ENCODE assay signal across 8 mouse cellular contexts in the genomic region with DNA sequence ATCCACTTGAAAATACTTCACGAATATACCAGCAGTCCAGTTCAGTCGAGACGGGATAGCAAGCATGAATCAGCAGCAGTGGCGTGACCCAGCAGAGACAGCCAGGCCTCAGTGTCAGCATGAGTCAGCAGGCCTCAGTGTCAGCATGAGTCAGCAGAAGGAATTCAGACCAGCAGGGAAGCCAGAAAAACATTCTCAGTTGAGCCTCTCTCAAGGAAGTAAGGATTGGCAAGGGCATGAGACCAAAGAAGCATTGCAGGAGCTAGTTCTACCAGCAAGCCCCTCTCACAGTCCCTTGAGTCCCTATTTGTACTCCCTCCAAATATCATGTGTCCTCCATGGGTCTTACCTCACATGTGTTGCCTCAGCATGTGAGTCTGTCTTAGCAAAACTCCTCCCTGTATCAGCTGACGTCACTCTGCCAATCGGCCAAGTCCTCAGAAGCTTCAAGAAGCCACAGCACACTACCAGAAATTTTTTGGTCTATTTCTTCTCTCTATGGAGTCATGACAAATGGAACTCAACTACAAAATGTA. TPM values are rescaled to one million over a fixed set of nuclear protein-coding genes. Genes with fewer than 3 reads are reported as not detected.
DNase-seq lines count a peak whose midpoint lies in the region; ATAC-seq lines count a peak whose summit lies in the region.

No protein-coding gene starts in this region.

- H3K4me3 ChIP-seq in heart, embryonic 12.5 days, result no peak overlapping the region
- no peak overlapping the region for H3K4me3 ChIP-seq in embryonic facial prominence, embryonic 10.5 days
- H3K4me3 ChIP-seq in megakaryocyte, embryonic 14.5 days (replicated peaks), result peak overlapping the region; percentile 85
- no peak overlapping the region for H3K4me3 ChIP-seq in intestine, embryonic 15.5 days (replicated peaks)

- H3K36me3 ChIP-seq in heart, embryonic 12.5 days, result no peaks in the 10 kb centered on the region
- no peaks in the 10 kb centered on the region for H3K36me3 ChIP-seq in embryonic facial prominence, embryonic 10.5 days (replicated peaks)
- H3K36me3 ChIP-seq in megakaryocyte, embryonic 14.5 days (replicated peaks; ENCODE audit: low read length), result peaks cover 19% of the 10 kb centered on the region
- no peaks in the 10 kb centered on the region for H3K36me3 ChIP-seq in intestine, embryonic 15.5 days

- 50% methylated on average over 6 of the region's 6 CpGs for WGBS in heart, embryonic 12.5 days
- 77% methylated on average over 6 of the region's 6 CpGs for WGBS in embryonic facial prominence, embryonic 10.5 days
- 56% methylated on average over 6 of the region's 6 CpGs for WGBS in intestine, embryonic 15.5 days

- no peaks in the 10 kb centered on the region for H3K9me3 ChIP-seq in heart, embryonic 12.5 days (replicated peaks)
- no peaks in the 10 kb centered on the region for H3K9me3 ChIP-seq in embryonic facial prominence, embryonic 10.5 days
- H3K9me3 ChIP-seq in megakaryocyte, embryonic 14.5 days, result peaks cover 18% of the 10 kb centered on the region
- no peaks in the 10 kb centered on the region for H3K9me3 ChIP-seq in intestine, embryonic 15.5 days

- no peak overlapping the region for H3K4me2 ChIP-seq in heart, embryonic 12.5 days
- H3K4me2 ChIP-seq in intestine, embryonic 15.5 days (replicated peaks), result no peak overlapping the region

- ATAC-seq in heart, embryonic 12.5 days (ENCODE audit: insufficient number of reproducible peaks, low FRiP score), result peak; percentile 53; the same call in 1 of the 2 replicates
- no peak for ATAC-seq in intestine, embryonic 15.5 days

- intact Hi-C loops in heart, postnatal 14 days (cut with DNase I), result no loop called here

- H3K4me1 ChIP-seq in heart, embryonic 12.5 days (replicated peaks), result no peaks in the 10 kb centered on the region; the same call in 1 of the 2 replicates
- peaks cover 9% of the 10 kb centered on the region for H3K4me1 ChIP-seq in embryonic facial prominence, embryonic 10.5 days
- H3K4me1 ChIP-seq in megakaryocyte, embryonic 14.5 days, result peaks cover 58% of the 10 kb centered on the region
- H3K4me1 ChIP-seq in intestine, embryonic 15.5 days (replicated peaks), result no peaks in the 10 kb centered on the region

- no peak overlapping the region for H3K9ac ChIP-seq in heart, embryonic 12.5 days
- H3K9ac ChIP-seq in intestine, embryonic 15.5 days, result no peak overlapping the region

- no peaks in the 10 kb centered on the region for H3K27me3 ChIP-seq in heart, embryonic 12.5 days (replicated peaks)
- no peaks in the 10 kb centered on the region for H3K27me3 ChIP-seq in embryonic facial prominence, embryonic 10.5 days (replicated peaks; ENCODE audit: low read depth, poor library complexity, severe bottlenecking)
- H3K27me3 ChIP-seq in megakaryocyte, embryonic 14.5 days (replicated peaks), result no peaks in the 10 kb centered on the region
- no peaks in the 10 kb centered on the region for H3K27me3 ChIP-seq in intestine, embryonic 15.5 days (replicated peaks)

- H3K27ac ChIP-seq in heart, embryonic 12.5 days (ENCODE audit: poor library complexity, severe bottlenecking), result no peak overlapping the region
- H3K27ac ChIP-seq in embryonic facial prominence, embryonic 10.5 days (replicated peaks), result no peak overlapping the region
- H3K27ac ChIP-seq in intestine, embryonic 15.5 days, result no peak overlapping the region

- no peak for DNase-seq in heart, postnatal 14 days
- peak; percentile 65 for DNase-seq in MN1 (ENCODE audit: low spot score)
- DNase-seq in embryonic facial prominence, embryonic 10.5 days (ENCODE audit: low spot score), result peak; percentile 36
- DNase-seq in testis, postnatal 14 days (ENCODE audit: low spot score), result no peak
- no peak for DNase-seq in left cerebral cortex, adult 8-10 months (ENCODE audit: low spot score in 2 of 2)

RNA-seq across cellular contexts. Expression of a gene that starts 27.3 kb away (rescaled TPM):
- 14.0 and 16.0 TPM in 2 replicates for polyA plus RNA-seq in heart, embryonic 12.5 days (2016; fragmentation: Nextera tagmentation; extraction: Ambion mirVana)
- total RNA-seq in heart, postnatal 14 days (2021), result 10 to 100 TPM; 11.7 to 13.0 TPM
- 13.5 and 14.6 TPM in 2 replicates for polyA plus RNA-seq in embryonic facial prominence, embryonic 10.5 days (2016; fragmentation: Nextera tagmentation; extraction: Ambion mirVana)
- 0.19 TPM in 1 of 2 replicates, not detected in the other for polyA plus RNA-seq in megakaryocyte, embryonic 14.5 days (2012; ENCODE audit: insufficient read depth, low replicate concordance)
- 27.3 and 30.3 TPM in 2 replicates for polyA plus RNA-seq in intestine, embryonic 15.5 days (2015; fragmentation: Nextera tagmentation; extraction: Ambion mirVana)
- total RNA-seq in left cerebral cortex, adult 8-10 months (2022), result 10 to 100 TPM; 18.6 to 21.9 (median 20.8) TPM

Comparison
In these comparisons a context has a peak if more than half of its experiments do, and no peak if none do; other contexts are left out.
1. DNase-seq: peak in MN1 (single experiment) and embryonic facial prominence, embryonic 10.5 days (single experiment); none in heart, postnatal 14 days (0 of 2), testis, postnatal 14 days (single experiment) and left cerebral cortex, adult 8-10 months (0 of 2).
2. RNA of a gene that starts 27.3 kb away (polyA plus RNA-seq): 27.3 to 30.3 TPM in intestine, embryonic 15.5 days, 13.5 to 14.6 TPM in embryonic facial prominence, embryonic 10.5 days and 14.0 to 16.0 TPM in heart, embryonic 12.5 days; 0.19 TPM in megakaryocyte, embryonic 14.5 days; every median in the first group is over 10 times any median in the second.